Mouse (Mus musculus) cerebellum, postnatal 36 days (tissue): ENCODE measurements at regions not wholly inside any gene's neighbourhood (a gene's known extent, or its start where the extent isn't known, plus 50 kb on each side); places are given as distances from the start of the nearest gene placed in this dataset.

ENCODE experiments used
- DNase-seq, 2 experiments: peaks; one replicate each; pipeline ENCODE4 v3.0.0; 2021 to 2022; ENCODE audit warnings: mixed read lengths in 2 of 2

DNA sequence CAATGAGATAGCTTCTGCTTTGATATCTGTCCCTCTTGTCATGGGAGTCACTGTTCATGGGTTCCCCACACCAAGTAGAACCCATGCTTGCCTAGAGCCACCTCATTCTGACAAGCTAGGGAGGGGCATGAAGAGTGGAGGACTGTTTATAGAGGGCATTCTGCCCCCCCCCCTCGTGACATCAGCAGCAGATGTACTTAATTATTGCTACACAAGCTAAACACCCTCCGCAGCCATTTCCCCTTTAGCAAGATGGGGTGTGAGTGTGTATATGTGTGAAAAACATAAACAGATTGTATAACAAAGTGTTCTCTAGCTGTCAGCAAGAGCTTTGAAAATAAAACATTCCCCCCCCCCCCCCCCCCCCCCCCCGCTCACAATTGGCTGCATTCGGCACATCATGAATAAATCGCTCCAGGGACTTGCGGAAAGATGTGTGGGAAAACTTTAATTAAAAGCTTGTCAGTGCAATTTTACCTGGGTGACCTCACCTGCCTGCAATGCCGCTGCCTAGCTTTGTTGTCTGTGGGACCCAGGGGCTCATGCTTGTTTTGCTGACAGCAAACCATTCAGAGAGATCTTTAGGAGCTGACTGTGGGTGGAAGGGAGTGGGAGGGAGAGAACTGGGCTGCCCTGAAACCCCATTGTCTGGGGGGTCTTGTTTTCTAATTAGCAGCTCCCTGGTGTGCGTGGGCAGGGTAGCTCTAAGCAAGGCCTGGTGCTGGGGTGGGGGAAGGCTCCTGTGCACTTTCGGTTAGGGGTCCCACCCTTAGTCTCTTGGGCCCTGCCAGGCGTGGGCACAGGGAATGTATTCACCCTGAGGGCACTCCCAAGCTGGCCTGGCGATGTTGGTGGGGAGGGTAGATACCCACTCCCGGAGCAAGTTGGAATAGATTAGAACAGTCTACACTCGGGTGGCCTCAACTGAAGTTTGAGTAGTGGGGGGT is 63.4 kb downstream of the Irx2 start:
- no peak for DNase-seq

GRCm38 (mm10) chr13:72707469-72707868 is 78.8 kb downstream of the Irx2 start:
- no peak for DNase-seq

- DNase-seq, result no peak
These were observed 80.1 kb downstream of the Irx2 start for GRCm38 (mm10) chr13:72708728-72709127.

- DNase-seq, result no peak
These were observed 81.4 kb downstream of the Irx2 start for GRCm38 (mm10) chr13:72710051-72710450.

DNA sequence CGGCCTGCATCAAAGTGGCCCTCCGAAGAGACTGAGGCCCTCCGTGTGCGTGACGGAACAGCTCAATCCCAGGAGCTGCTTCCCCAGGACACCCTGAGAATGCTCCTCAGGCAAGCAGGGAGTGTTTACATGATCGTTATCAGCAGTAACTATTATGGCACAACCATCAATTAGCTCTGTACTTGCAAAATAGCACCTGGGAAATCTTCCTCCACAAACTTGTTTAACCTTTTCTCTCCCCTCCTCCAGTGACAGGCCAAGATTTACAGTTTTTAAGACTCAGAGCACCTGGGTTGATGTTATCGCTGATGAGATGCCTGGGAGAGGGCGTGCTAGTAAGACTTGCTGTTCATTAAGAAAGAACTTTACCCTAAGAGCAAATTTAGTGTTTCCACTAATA is 82.5 kb downstream of the Irx2 start:
- no peak for DNase-seq

DNA sequence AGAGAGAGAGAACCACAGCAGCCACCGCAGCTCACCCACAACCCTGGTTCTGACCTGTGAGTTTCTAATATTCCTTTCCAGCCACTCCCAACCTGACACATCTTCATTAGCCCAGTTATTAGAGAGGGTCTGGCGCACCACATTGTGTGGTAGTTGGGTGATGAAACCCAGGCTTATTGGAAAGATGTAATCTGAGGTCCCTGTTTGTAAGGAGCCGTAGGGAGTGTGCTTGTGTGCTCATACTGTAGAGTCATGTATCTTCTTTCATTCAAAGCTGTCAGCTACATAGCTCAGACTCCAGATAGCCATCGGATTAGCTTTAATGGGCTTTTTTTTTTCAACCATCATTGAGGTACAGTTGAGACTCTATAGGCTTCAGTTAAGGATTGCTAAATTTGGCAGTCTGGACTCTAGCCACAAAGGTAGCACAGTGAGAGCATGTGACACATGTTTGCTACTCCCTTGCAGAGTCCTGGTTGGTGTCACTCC is 83.3 kb downstream of the Irx2 start:
- no peak for DNase-seq

DNA sequence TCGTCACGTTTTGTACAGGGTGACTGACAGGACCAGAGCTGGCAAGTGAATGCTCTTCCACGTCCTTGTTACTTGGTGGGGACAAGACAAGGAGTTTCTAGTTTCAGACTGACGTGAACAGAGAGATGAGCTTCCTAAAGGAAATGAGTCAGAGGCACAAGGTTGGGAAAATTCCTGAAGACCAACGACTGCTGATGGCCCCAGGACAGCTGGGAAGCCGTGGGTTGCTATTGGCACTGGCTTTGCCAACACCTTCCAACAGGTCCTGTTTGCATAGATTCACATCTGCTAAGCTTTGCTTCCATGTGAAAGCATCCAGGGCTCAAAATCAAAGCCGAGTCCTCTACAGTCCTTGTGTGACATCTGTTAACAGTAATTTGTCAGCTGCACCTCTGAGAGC is 86.2 kb downstream of the Irx2 start:
- no peak for DNase-seq

DNA sequence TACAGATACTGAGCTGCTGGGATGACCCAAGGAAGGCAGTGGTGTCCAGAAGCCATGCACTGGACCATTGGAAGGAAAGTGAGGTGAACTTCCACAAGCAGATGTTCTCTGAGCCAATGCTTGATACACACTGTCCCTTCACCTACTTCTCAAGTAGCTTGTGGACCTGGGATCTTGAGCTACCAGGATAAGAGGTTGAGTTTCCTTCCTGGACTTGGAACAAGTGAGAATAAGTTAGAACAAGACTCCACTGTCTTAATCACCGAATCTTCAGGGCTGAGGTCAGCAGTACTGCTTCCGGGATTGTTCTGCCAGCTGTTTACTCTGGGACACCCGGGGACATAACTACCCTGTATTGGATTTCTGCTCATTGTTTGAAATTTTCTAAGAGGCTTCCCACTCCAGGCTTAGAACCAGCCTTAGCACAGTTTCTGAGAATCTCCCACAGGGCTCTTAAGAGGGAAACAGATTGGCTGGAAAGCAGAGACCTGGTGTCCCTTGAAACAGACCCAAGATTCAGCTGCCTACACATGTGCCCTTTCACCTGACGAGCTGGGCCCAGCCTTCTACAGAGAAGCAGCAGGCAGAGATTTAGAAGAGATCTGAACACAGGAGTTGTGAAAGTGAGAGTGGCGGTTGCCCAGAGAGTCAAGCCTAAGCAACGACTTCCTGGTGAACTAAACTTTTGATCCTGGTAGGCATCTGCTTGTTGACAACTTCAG is 87.5 kb downstream of the Irx2 start:
- DNase-seq, result no peak

DNA sequence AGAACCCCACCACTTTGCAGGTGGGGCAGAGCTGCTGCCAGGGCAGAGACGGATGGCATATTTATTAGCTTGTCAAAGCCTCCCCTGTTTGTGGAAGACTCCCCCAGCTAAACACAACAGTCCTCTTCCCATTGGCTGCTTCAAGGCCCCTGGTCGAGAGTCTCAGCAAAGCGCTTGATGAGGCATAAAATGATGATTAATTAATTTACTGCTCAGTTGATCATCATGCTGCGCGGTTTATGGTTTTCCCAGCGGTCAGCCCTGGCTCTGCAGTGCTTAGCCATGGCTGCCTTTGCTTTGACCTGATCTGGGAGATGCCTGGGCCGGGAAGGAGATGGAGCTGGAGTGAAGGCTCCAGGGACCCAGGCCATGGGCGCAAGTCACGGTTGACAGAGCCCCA is 98.5 kb downstream of the Irx2 start:
- DNase-seq, result peak in 1 of 2 experiments; percentile 14

- DNase-seq, result peak; percentile 74 to 77
These were observed 107.3 kb downstream of the Irx2 start for GRCm38 (mm10) chr13:72735916-72736315.

GRCm38 (mm10) chr13:72736992-72737391 is 108.4 kb downstream of the Irx2 start:
- DNase-seq, result no peak

DNA sequence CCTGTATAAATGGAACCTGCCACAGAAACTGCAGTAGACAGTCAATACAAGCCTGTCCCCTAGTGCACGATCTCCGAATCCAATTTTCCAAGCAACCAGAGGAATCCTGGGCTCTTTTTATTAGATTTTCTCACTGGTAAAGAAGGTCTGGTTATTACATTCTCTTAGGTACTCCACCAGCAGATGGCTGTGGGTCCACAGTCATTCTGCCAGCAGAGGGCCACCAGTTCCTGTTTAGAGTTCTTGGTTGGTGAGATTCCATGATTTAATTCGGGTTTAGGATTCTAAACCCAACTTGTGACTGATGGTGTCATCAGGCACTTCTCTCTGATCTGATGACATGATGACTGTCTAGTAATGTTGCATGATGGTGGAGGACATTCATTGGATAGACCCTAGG is 118.6 kb downstream of the Irx2 start:
- peak in 1 of 2 experiments; percentile 10 for DNase-seq

GRCm38 (mm10) chr13:72755036-72755435 is 126.4 kb downstream of the Irx2 start:
- peak; percentile 63 to 66 for DNase-seq

DNA sequence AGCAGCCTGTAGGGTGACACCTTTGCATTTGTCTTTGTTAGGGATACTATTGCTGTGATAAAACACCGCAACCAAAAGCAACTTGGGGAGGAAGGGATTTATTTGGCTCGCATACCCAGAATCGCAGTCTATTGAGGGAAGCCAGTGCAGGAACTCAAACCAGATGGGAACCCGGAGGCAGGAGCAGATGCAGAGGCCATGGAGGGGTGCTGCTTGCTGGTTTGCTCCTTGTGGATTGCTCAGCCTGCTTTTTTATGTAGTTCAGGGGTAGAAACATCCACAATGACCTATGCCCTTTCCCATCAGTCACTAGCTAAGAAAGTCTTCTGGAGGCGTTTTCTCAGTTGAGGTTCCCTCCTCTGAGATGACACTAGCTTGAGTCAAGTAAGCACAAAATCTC is 133.9 kb downstream of the Irx2 start:
- DNase-seq, result no peak

GRCm38 (mm10) chr13:72763337-72763736 is 134.7 kb downstream of the Irx2 start:
- no peak for DNase-seq

GRCm38 (mm10) chr13:72767306-72767705 is 138.7 kb downstream of the Irx2 start:
- no peak for DNase-seq

DNA sequence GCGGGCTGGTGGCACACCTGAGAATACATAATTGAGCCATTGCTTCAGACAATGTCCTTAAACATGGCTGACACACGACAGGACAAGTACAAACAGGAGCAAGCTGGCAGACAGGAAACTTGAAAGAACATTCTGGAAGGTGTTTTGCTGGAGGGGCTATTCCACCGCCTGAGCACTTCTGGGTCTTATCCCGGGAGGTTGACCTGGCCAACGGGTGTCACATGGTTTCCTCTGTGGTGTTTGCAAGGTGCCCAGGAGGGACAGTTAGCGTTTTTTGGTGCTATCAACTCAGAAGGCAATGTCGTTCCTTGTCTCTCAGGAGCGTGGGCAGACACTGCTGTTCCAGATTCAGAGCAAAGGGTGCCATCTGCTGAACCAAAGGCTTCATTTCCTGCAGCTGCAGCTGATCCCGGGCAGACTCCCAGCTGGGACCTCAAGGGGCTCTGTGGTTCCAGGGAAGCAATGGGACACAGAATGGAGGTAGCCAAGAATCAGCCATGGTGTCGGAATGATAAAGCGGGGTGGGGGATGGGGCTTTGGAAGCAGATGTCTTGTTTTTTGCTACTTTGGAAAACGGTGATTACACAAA is 140.5 kb downstream of the Irx2 start:
- DNase-seq, result no peak

DNA sequence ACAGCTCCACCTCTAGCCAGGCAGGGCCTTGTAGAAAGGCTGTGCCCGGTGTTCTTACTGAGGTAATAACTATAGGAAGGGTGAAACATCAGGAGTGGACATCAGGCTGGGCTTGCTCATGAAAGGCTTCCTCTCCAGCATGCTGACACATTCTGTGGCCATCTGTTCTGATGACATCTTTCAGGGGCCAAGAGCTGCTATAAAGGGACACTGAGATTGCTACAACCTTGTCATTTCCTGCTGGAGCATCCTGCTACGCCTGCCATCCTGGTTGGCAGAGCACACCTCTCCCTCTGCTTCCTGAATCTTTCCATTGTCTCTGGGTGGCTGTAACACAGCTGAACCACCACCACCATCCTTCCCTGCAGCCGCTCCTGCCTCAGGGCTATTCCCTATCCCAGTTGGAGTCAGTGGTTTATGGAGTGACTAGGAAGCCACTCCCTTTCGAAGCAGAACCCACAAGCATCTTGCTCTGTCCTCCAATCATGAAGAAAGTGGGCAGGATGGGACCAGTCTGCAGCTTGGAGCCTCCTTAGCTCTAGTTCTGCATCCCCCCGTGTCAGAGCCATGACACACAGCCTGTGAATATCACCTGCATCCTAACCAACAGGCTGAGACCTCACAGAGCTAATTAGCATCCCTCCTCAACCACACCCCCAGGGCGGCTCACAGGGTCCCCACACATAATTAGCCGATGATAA is 154.6 kb downstream of the Irx2 start:
- DNase-seq, result peak; percentile 9 to 11

- peak; percentile 14 to 15 for DNase-seq
These were observed 155.1 kb downstream of the Irx2 start for GRCm38 (mm10) chr13:72783727-72784070.

- DNase-seq, result no peak
These were observed 164.1 kb downstream of the Irx2 start for GRCm38 (mm10) chr13:72792695-72793094.

DNA sequence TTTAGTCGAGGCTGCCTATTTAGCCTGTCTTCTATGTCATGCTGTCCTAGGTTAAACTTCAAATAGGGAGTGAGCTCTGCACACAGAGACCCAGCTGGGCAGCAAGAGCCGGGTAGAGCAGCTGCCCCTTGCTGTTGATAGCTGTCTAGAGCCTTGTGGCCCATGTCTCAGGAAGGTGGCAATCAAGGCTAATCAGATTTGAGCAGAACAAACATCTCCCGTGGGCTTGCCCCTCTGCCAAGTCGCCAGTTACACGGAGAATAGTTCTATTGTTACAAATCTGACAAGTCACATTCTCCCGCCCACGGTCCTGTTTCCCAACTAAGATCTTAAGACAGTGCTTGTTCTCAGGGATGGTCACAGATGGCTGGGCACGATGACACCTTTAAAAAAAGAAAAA is 171.4 kb downstream of the Irx2 start:
- DNase-seq, result no peak

- no peak for DNase-seq
These were observed 171.9 kb downstream of the Irx2 start for GRCm38 (mm10) chr13:72800546-72800945.

- no peak for DNase-seq
These were observed 174.8 kb downstream of the Irx2 start for GRCm38 (mm10) chr13:72803374-72803773.
